Mouse (Mus musculus): Measurements from ENCODE around the gene Dusp5.

- no peak for TF ChIP-seq POLR2A (IDR thresholded peaks at IDR 0.05; ENCODE audit: borderline replicate concordance, low read depth, low read length)
- TF ChIP-seq CTCF (IDR thresholded peaks at IDR 0.05; ENCODE audit: low read depth, low read length): no peak
Measured at GRCm38 (mm10) chr19:53574546-53574945, 45.6 kb downstream of the Dusp5 start.
